Mouse (Mus musculus) frontal cortex, postnatal 14 days (tissue): ENCODE measurements around the gene Anxa6.

Source experiments
- DNase-seq, 2 experiments: peaks; one replicate each; pipeline ENCODE4 v3.0.0; 2022; ENCODE audit warnings: low spot score in 2 of 2

Gene Anxa6

GRCm38 (mm10) chr11:55033040-55033660, at the start of gene Anxa6:
Gene Anxa6 (minus strand): TSS chr11:55033445.
- peak in 1 of 2 experiments; percentile 70 for DNase-seq

GRCm38 (mm10) chr11:55081206-55081605, 48.0 kb upstream of the Anxa6 start:
- DNase-seq = no peak

DNA sequence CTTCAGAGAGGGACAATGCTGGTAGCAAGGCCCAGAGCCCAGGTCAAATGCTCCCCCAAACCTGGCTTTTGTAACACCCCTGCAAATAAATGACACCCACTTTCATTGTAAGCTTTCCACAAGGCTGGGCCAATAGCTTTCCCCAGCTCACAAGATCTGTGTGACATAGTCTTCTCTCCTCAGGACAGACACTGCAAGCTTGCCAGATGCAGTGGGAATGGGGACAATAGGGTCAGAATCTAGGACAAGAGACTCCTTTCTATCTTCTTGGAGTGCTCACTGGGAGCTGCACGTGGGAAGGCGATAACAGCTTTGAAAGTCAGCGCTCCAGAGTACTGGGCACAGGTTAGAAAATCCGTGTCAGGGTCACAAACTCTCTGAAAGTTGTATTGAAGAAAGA, 45.9 kb upstream of the Anxa6 start:
- no peak for DNase-seq

GRCm38 (mm10) chr11:55078502-55078901, 45.3 kb upstream of the Anxa6 start:
- no peak for DNase-seq

DNA sequence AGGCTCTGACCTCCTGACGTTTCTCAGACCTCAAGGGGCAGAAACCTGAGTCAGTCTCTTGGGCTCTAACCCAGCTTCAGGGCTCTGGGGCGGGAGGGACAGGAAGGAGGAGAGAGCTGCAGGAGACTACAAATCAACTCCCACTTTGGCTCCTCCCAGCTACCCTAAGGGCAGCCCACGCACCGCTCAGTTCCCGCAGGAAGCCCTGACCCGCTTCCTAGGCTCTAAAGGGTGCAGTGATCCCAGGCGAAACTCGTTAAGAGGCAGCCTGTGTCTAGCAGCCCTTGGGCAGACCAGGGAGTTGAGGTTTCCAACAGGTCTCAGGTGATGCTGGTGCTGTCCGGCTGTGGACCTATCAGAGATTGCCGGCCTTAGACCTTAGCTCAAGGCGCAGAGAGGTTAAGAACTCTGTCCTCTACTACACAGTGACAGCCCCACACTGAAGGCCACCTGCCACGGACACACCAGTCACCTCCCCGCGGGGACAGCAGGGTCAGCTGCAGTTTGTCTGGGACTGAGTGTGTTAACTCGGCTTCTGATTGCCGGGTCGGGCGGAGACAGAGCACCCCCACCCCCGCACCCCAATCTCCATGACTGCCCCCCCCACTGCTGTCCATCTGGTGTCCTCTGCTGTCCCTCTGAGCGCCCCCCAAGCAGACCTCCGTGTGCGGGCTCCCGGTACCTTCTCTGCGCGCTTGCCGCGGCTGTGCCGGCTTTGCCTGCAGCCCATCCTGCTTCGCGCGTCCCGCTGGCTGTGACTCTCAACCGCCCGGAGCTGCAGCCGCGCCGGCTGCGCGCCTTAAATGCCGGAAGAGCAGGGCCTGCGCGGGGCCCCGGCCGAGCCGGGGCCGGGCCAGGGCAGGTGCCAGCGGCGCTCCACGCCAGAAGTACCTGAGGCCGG, 44.3 kb upstream of the Anxa6 start, which contains the start of gene Ccdc69:
Ccdc69 (minus strand) TSS at position 801 of the 901 bp plus-strand sequence.
- DNase-seq = no peak

GRCm38 (mm10) chr11:55076234-55076633, 43.0 kb upstream of the Anxa6 start:
- DNase-seq = no peak

- DNase-seq = no peak
Observed at GRCm38 (mm10) chr11:55075602-55076001, 42.4 kb upstream of the Anxa6 start.

GRCm38 (mm10) chr11:55073191-55073590, 39.9 kb upstream of the Anxa6 start:
- no peak for DNase-seq

DNA sequence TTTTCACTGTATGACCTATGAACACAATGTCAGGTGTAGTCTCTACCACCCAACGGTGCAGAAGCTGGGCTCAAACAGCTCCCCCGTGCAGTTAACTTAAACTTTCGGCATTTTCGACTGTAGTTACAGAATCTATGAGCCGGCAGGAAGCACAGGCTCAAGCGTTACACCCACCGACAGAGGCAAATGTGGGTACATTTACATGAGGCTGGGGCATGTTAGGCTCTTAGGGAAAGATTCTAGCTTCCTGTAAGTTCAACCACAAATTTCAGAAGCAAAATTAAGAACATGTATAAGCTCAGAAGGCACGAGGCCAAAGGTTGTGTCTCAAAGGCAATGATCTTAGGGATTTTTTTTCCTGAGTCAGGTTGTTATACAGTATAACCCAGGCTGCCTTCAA, 39.2 kb upstream of the Anxa6 start:
- no peak for DNase-seq

GRCm38 (mm10) chr11:55071344-55071743, 38.1 kb upstream of the Anxa6 start:
- no peak for DNase-seq

GRCm38 (mm10) chr11:55069023-55069422, 35.8 kb upstream of the Anxa6 start:
- no peak for DNase-seq

DNA sequence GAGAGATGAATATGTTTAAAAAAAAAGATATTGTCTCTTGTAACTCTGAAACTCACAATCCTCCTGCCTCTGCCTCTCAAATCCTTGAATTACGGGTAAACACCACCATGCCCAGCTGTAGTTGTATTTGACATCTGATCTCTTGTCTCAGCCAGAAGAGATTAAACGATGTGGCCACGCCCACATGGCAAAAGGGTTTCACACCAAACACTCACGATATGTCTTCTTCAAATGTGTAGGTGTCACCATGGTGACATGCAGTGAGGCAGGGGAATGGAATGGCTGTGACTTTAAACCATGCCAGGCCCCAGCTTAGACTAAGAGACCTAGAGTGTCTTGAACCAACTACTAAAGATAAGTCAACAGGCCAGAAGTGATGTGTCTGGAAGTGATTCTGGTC, 33.7 kb upstream of the Anxa6 start:
- DNase-seq = no peak

DNA sequence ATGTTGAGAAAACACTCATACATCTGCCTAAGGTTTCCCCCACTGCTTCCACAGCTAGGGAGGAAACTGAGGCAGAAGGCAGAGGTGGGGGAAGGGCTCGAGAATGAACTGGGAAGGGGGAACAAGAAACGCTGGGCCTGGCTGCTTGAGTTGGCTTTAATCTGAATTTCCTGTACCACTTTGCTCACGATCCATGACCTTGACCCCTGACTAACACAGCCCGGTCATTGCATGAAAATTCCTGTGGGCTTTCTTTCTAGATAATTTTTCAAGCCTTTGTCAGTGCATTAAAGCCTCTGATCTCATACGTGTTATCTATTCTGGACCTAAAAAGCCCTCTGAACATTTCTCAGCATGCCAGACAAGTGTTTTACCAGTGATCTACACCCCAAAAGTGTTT, 29.6 kb upstream of the Anxa6 start:
- no peak for DNase-seq

- DNase-seq = no peak
Observed at GRCm38 (mm10) chr11:55060802-55061201, 27.6 kb upstream of the Anxa6 start.

DNA sequence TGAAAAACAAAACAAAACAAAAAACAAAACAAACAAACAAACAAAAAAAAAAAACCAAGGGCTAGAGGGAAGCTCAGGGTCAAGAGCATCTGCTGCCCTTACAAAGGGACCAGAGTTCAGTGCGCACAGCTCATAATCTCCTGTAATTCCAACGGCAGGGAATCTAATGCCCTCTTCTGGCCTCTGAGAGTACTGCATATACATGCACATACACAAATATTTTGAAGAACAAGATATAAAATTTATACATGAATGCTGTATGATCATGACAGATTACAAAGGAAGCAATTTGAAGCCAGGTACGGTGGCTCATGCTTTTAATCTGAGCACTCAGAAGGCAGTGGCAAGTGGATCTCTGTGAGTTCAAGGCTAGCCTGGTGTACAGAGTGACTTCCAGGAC, 24.3 kb upstream of the Anxa6 start:
- no peak for DNase-seq

GRCm38 (mm10) chr11:55050837-55051510, 17.7 kb upstream of the Anxa6 start:
- no peak for DNase-seq

DNA sequence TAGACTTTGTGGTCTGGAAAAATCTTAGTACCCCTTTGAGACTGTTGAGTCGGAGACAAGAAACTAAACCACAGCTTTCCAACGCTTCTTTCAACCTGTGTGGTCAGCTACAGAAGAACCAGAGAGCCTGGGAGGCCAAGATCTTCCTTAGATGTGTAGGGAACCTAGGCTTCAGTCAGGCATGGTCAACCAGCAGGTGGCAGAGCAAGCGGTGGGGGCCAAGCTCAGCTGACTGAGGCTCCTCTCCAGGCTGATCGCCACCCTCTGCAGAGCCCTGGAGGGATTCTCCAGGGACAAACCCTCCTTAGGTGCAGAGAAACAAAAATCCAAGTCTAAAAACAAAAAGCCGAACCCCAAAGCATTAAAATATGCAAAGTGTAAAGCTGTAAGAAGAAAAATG, 13.4 kb upstream of the Anxa6 start:
- DNase-seq = no peak

DNA sequence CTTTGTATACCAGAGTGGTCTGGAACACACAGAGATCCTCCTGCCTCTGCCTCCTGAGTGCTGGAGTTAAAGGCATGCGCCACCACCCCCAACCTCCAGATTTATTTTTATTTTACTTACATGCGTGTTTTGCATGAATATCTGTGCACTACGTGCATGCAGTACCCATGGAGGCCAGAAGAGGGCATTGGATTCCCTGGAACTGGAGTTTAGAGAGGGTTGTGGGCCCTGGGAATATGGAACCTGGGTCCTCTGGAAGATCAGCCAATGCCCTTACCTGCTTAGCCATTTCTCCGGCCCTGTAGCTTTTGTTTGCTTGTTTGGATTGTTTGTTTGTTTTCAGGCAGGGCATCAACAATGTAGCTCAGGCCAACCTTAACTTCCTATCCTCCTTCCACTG, 8.1 kb upstream of the Anxa6 start:
- no peak for DNase-seq

GRCm38 (mm10) chr11:55039591-55039990, 6.3 kb upstream of the Anxa6 start:
- peak; percentile 54 to 73 for DNase-seq

GRCm38 (mm10) chr11:55036601-55037000, 3.4 kb upstream of the Anxa6 start:
- DNase-seq = no peak

GRCm38 (mm10) chr11:55032286-55032685, 959 bp downstream of the Anxa6 start:
- DNase-seq = no peak

DNA sequence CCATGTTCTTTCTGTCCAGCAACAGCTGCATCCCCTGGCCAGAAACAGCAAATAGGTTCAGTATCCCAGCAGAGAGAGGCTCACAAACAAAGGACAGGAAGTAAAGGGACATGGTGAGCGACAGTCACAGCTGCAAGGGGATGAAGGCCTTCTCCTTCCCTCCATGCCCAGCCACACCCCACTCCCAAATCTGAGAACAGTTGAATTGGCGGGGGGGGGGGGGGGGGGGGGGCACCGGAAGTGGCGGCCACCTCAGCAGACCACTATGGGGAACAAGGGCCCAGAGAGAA, 1.3 kb downstream of the Anxa6 start:
- no peak for DNase-seq
